Mouse (Mus musculus): Measurements from ENCODE around the gene Alkbh6. TPM values are rescaled to one million over a fixed set of nuclear protein-coding genes. Genes with fewer than 3 reads are reported as not detected.

The Alkbh6 gene
- polyA plus RNA-seq, 1 experiment from 2014 or later: 141 TPM

- Histone ChIP-seq H3K4me1 (peaks cover 27% of the 10 kb centered on the region), H3K9me3 (replicated peaks) (no peaks in the 10 kb centered on the region), H3K4me2 (no peak overlapping the region), H3K9ac (replicated peaks) (no peak overlapping the region), H3K36me3 (peaks cover 83% of the 10 kb centered on the region), H3K27ac (replicated peaks) (no peak overlapping the region), H3K4me3 (replicated peaks) (no peak overlapping the region), H3K27me3 (replicated peaks) (no peaks in the 10 kb centered on the region)
- ATAC-seq (ENCODE audit: low FRiP score): no peak
- 84% methylated on average over 16 of the region's 16 CpGs for WGBS
Measured at GRCm38 (mm10) chr7:30297266-30297665, 11.3 kb upstream of the Alkbh6 start.

- no peak overlapping the region for H3K4me3 ChIP-seq (replicated peaks)
- H3K9me3 ChIP-seq (replicated peaks): no peaks in the 10 kb centered on the region
- H3K27me3 ChIP-seq (replicated peaks): no peaks in the 10 kb centered on the region
- no peak overlapping the region for H3K27ac ChIP-seq (replicated peaks)
- H3K4me1 ChIP-seq: no peaks in the 10 kb centered on the region
- no peak overlapping the region for H3K9ac ChIP-seq (replicated peaks)
- no peak for ATAC-seq (ENCODE audit: low FRiP score)
- H3K36me3 ChIP-seq: peaks cover 85% of the 10 kb centered on the region
- H3K4me2 ChIP-seq: no peak overlapping the region
- 57% methylated on average over 3 of the region's 3 CpGs for WGBS
Measured at GRCm38 (mm10) chr7:30300914-30301313, 7.6 kb upstream of the Alkbh6 start.

- WGBS: 94% methylated on average over 16 of the region's 16 CpGs
- no peak for ATAC-seq (ENCODE audit: low FRiP score)
- Histone ChIP-seq H3K4me1 (peaks cover 24% of the 10 kb centered on the region), H3K4me3 (replicated peaks) (no peak overlapping the region), H3K27ac (replicated peaks) (0 out of 2 replicates have a peak overlapping the region, but pooled peaks have one; percentile 4), H3K9ac (replicated peaks) (no peak overlapping the region), H3K4me2 (no peak overlapping the region), H3K36me3 (peaks cover 55% of the 10 kb centered on the region), H3K9me3 (replicated peaks) (no peaks in the 10 kb centered on the region), H3K27me3 (replicated peaks) (no peaks in the 10 kb centered on the region)
Measured at GRCm38 (mm10) chr7:30306083-30306779, 2.3 kb upstream of the Alkbh6 start.

DNA sequence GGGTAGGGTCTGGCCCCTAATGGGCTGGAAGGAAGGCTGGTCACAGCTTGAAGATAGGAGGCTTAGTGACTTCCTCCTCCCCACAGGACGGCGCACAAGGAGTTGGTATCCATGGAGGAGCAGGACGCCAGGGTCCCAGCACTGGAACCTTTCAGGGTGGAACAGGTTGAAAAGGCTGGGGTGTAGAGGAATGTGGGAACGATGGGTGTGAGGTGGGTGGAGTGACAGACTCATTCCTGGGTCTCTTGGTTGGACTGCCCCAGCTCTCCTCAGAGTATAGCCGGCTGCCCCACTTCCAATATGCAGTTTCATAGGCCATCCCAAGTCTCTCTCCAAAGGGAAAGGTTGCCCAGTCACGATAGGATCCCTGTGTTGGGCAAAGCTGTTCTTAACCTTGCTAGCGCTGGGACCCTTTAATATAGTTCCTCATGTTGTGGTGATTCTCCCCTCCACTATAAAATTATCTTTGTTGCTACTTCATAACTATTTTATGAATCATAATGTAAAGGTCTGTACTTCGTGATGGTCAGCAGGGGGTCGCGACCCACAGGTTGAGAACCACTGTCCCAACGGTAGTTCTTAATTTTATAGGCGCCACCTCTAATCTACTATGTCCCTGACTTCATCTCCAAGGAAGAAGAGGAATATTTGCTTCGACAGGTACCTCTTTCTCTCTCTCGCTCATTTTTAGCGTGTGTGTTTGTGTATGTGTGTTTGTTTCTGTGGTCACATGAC is 1.0 kb downstream of the Alkbh6 start:
- Histone ChIP-seq H3K27ac (replicated peaks) (no peak overlapping the region), H3K9ac (replicated peaks) (peak overlapping the region; percentile 69), H3K4me1 (peaks cover 25% of the 10 kb centered on the region), H3K4me3 (replicated peaks) (peak overlapping the region; percentile 73), H3K4me2 (peak overlapping the region; percentile 92), H3K36me3 (peaks cover 43% of the 10 kb centered on the region), H3K27me3 (replicated peaks) (no peaks in the 10 kb centered on the region), H3K9me3 (replicated peaks) (no peaks in the 10 kb centered on the region)
- 64% methylated on average over 15 of the region's 15 CpGs for WGBS
- ATAC-seq (ENCODE audit: low FRiP score): no peak

DNA sequence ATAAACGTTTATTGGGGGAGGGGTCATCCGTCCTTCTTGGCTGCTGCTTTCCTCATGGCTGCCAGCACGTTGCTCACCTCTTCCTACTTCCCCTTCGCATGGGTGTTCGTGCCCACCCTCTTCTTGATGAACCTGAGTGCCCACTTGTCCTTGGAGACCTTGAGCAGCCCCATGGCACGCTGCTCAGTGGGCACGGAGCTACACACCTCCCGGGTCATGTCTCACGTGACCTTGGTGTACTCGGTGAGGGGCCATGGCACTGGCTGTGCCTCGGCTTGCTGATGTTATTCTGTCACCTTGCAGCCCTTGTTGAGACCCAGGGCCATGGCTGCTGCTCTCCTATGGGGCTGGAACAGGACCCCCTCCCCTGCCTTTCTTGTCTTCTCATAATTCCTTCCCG is 1.6 kb downstream of the Alkbh6 start:
- Histone ChIP-seq H3K27me3 (replicated peaks) (no peaks in the 10 kb centered on the region), H3K4me1 (peaks cover 27% of the 10 kb centered on the region), H3K4me3 (replicated peaks) (no peak overlapping the region), H3K9ac (replicated peaks) (no peak overlapping the region), H3K9me3 (replicated peaks) (no peaks in the 10 kb centered on the region), H3K27ac (replicated peaks) (no peak overlapping the region), H3K4me2 (peak overlapping the region; percentile 92), H3K36me3 (peaks cover 41% of the 10 kb centered on the region)
- 94% methylated on average over 12 of the region's 12 CpGs for WGBS
- no peak for ATAC-seq (ENCODE audit: low FRiP score)

- H3K36me3 ChIP-seq: peaks cover 24% of the 10 kb centered on the region; the same call in 1 of the 2 replicates
- H3K9me3 ChIP-seq (replicated peaks): no peaks in the 10 kb centered on the region
- H3K4me1 ChIP-seq: peaks cover 19% of the 10 kb centered on the region
- H3K27me3 ChIP-seq (replicated peaks): no peaks in the 10 kb centered on the region
- no peak overlapping the region for H3K4me3 ChIP-seq (replicated peaks)
- ATAC-seq (ENCODE audit: low FRiP score): no peak
- H3K27ac ChIP-seq (replicated peaks): no peak overlapping the region
- H3K4me2 ChIP-seq: no peak overlapping the region
- WGBS: 56% methylated on average over 27 of the region's 27 CpGs
- no peak overlapping the region for H3K9ac ChIP-seq (replicated peaks)
Measured at GRCm38 (mm10) chr7:30313666-30314320, 5.3 kb downstream of the Alkbh6 start.

- Histone ChIP-seq H3K4me3 (replicated peaks) (peak within 1 kb of the TSS; percentile 15; the same call in 1 of the 2 replicates), H3K36me3 (peaks cover 24% of the 10 kb centered on the region; the same call in 1 of the 2 replicates)
Measured at GRCm38 (mm10) chr7:30314721-30315155, 6.2 kb downstream of the Alkbh6 start, which contains the start of gene Syne4. Gene Syne4, plus strand, starts transcription at chr7:30314807.

DNA sequence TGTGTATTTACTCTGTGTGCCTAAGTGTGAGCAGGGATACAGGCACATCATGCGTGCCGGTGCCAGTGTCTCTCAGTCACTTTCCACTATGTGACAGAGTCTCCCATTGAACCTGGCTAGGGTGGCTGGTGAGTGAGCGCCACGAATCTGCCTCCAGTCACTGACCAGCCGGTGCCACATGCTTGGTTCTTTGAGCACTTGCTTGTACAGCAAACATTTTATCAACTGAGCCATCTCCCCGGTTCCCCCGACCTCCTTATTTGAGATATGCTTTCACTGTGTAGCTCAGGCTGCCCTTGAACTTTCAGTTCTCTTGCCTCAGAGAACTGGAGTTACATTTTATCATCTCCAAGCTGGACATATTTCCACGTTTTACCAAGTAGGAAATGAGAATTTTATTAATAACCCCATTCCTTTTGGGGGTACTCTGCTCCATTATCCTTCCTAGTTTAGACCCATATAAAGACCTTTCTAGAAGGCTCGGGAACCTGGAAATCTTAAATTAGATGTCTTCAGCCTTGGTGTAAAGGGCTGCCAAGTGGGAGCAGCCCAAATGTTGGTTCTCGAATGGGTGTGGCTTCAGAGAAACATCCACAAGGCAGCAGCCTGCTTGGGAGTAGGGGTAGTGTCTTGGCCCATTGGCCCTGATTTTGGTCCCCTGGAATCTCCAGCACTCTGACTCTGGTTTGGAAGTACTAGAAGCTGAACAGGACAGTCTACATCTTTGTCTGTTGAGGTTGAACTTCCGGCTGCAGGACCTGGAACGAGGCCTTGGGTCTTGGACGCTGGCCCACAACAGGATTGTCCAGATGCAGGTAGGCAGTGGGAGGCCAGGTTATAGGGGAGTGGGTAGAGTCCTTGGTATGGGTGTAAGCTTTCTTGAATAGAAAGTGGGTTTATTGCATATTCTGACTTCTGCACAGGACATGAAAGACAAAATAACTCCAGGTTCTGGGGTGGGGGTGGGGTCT is 7.3 kb downstream of the Alkbh6 start:
- Histone ChIP-seq H3K4me1 (peaks cover 5% of the 10 kb centered on the region), H3K27ac (replicated peaks) (no peak overlapping the region), H3K9ac (replicated peaks) (no peak overlapping the region), H3K4me3 (replicated peaks) (no peak overlapping the region), H3K9me3 (replicated peaks) (no peaks in the 10 kb centered on the region), H3K36me3 (peaks cover 23% of the 10 kb centered on the region; the same call in 1 of the 2 replicates), H3K4me2 (no peak overlapping the region), H3K27me3 (replicated peaks) (no peaks in the 10 kb centered on the region)
- no peak for ATAC-seq (ENCODE audit: low FRiP score)
- WGBS: 86% methylated on average over 13 of the region's 13 CpGs

More at GRCm38 (mm10) chr7:30314721-30315155, 6.2 kb downstream of the Alkbh6 start, which contains the start of gene Syne4:
- Histone ChIP-seq H3K4me2 (peak within 1 kb of the TSS; percentile 15), H3K9ac (replicated peaks) (peak within 1 kb of the TSS; percentile 30; the same call in 1 of the 2 replicates), H3K9me3 (replicated peaks) (no peaks in the 10 kb centered on the region), H3K4me1 (peaks cover 11% of the 10 kb centered on the region), H3K27me3 (replicated peaks) (no peaks in the 10 kb centered on the region), H3K27ac (replicated peaks) (no peak within 1 kb of the TSS)
- WGBS: 4% methylated on average over 9 of the region's 9 CpGs
- no peak for ATAC-seq (ENCODE audit: low FRiP score)

DNA sequence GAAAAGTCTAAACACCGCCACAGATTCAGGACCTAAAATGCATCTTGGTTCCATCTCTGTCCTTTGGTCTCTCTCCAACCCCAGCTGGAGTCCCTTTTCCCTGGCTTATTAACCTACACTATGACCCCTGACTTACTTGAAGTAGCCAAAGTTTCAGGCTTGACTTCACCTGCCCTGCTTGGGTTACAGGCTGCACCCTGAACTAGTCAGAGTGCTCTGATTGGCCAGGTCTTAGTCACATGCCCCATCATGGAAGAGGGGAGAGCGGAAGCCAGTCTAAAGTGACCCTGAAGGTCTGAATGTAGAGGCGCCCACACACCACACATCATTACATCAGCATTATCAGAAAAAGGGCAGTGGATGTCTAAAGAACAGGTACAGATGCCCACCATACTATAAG is 9.6 kb downstream of the Alkbh6 start:
- ATAC-seq (ENCODE audit: low FRiP score): no peak
- Histone ChIP-seq H3K4me1 (peaks cover 21% of the 10 kb centered on the region), H3K27me3 (replicated peaks) (no peaks in the 10 kb centered on the region), H3K27ac (replicated peaks) (no peak overlapping the region), H3K9me3 (replicated peaks) (no peaks in the 10 kb centered on the region), H3K4me3 (replicated peaks) (no peak overlapping the region), H3K36me3 (peaks cover 6% of the 10 kb centered on the region; the same call in 1 of the 2 replicates), H3K4me2 (no peak overlapping the region), H3K9ac (replicated peaks) (no peak overlapping the region)
- WGBS: 96% methylated on average over 3 of the region's 3 CpGs

DNA sequence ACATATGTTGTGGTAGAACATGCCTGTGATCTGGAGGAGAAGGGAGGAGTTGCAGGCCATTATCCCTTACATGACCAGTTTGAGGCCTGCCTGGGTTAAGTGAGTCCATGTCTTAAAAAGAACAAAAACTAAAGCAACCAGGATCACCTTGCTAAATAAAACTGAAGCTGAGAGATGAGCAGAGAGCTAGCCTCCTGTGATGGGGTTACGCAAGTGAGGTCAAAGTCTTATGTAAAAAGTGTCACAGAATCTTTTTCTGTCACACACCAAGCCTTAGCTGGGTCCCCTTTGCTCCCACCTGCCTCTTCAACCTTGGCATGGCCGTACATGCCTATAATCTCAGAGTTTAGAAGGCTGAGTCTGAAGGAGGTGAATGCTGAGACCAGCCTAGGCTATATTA is 12.4 kb downstream of the Alkbh6 start:
- Histone ChIP-seq H3K36me3 (peaks cover 4% of the 10 kb centered on the region; the same call in 1 of the 2 replicates), H3K9me3 (replicated peaks) (no peaks in the 10 kb centered on the region), H3K27ac (replicated peaks) (no peak overlapping the region), H3K4me3 (replicated peaks) (peak overlapping the region; percentile 91), H3K4me1 (peaks cover 18% of the 10 kb centered on the region), H3K9ac (replicated peaks) (peak overlapping the region; percentile 80), H3K27me3 (replicated peaks) (peaks cover 7% of the 10 kb centered on the region; the same call in 1 of the 2 replicates), H3K4me2 (peak overlapping the region; percentile 79)
- ATAC-seq (ENCODE audit: low FRiP score): no peak
- 84% methylated on average over 2 of the region's 2 CpGs for WGBS

Measured in neural tube, embryonic 15.5 days (tissue).